Mouse (Mus musculus) embryo, embryonic 10.5 days (tissue): ENCODE measurements around the gene Coq10a.
"Not testable (repeated sequence)": the region's sequence is repeated elsewhere in the genome, so short reads cannot be mapped to it uniquely, and the experiment has no call there.

Source experiments
- DNase-seq: peaks from one replicate; pipeline ENCODE4 v3.0.0-alpha.2; 2015; ENCODE audit warnings: low spot score

Gene Coq10a

GRCm38 (mm10) chr10:128344568-128345275 lies 24.1 kb downstream of the Coq10a start:
- DNase-seq, result peak; percentile 42

- no peak for DNase-seq
Measured at GRCm38 (mm10) chr10:128343436-128343835, 25.4 kb downstream of the Coq10a start.

- DNase-seq, result peak; percentile 19
Measured at GRCm38 (mm10) chr10:128340257-128340656, 28.5 kb downstream of the Coq10a start.

- DNase-seq, result no peak
Measured at GRCm38 (mm10) chr10:128338948-128339347, 29.8 kb downstream of the Coq10a start.

DNA sequence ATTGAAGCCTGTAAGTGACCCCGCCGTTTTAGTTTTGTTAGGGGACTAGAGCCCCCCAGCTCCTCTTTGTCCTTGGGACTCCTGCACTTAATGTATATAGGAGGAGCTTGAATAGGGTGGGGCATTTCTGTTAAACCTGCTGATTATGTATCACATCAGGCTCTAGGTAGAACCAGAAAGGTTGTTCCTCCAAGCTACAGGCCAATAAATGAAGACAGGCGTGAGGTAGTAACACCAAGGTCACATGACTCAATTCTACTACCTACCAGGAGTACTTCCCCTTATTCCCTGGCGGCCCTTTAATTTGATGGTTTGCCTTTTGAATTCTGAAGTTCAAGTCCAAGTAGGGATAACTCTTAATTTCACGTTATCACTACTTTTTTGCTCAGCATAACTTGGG lies 30.4 kb downstream of the Coq10a start:
- DNase-seq, result no peak

DNA sequence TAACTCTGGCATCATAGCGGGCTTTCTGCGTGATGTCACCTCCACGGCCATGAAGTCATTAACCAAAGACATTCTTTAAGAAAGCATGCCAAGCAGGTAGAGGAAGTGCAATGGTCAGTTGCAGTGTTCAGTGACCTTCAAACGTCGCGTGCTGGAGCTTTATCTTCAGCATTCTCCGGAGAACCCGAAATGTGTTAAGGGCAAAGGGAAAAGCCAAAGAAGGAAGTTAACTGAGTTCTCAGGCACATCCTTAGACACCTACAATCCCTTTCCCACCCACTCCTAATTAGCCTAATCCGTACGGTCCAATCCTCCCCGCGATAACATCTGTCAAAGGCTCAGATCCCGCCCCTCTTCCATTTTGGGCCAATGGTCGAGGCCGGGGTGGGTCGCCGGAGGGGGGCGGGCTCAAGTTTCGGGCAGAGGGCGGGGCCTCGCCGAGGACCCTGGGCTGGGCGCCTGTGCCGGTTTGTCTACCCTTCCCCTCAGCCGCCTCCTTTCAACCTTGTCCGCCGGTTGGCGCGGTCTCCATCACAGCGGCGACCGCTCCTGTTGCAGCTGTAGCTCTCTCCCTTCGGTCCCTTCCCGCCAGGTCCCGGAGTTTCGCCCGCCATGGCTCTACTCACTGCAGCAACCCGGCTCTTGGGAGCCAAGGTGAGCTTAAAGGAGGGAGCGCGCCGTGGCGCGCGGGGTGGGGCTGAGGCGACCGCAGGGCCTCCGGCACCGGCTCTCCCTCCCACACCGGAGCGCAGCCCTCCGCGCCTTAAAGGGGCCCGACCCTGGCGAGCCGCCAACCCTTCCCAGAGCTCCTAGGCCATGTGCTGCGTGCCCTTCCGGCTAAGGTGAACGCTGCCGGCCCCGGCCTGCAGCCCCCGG lies 31.3 kb downstream of the Coq10a start, which contains the start of gene Cs:
Gene Cs, plus strand, starts transcription at position 429 of the 876 bp plus-strand sequence.
- peak; percentile 99 for DNase-seq

DNA sequence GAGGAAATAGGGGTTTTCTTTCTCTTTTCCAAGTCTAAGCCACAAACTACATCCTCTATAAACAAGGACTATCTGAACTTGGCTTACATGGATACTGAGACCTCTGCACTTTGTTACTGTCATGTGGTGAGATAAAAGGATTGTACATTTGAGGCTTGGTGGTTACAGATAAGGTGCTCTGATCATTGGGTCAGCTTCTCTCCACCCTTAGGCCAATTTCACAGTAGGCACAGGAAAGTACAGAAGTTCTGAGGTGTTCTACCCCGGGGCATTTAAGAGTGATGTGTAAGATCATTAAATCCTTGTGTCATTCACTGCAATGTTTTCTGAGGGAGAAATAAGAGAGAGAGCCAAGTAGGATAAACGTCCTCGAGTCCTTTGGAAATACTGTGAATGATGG lies 32.2 kb downstream of the Coq10a start:
- no peak for DNase-seq

GRCm38 (mm10) chr10:128336195-128336594 lies 32.6 kb downstream of the Coq10a start:
- DNase-seq, result no peak

GRCm38 (mm10) chr10:128335582-128335981 lies 33.2 kb downstream of the Coq10a start:
- peak; percentile 88 for DNase-seq

GRCm38 (mm10) chr10:128332358-128333249 lies 36.2 kb downstream of the Coq10a start:
- DNase-seq, result not testable (repeated sequence)

DNA sequence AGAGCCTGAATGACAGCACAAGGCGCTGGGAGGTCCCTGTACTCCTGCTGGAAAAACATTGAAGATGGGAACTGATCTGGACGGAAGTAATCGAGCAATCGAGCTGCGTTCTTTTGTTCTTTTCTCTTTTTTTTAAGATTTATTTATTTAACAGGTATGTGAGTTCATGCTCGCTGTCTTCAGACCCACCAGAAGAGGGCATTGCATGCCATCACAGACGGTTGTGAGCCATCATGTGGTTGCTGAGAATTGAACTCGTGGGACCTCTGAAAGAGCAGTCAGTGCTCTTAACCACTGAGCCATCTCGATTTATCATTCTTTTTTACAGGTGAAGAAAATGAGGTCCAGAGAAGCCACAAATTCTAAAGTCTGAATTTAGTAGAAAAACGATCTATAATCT lies 41.2 kb downstream of the Coq10a start:
- no peak for DNase-seq

GRCm38 (mm10) chr10:128326825-128327224 lies 42.0 kb downstream of the Coq10a start:
- no peak for DNase-seq

DNA sequence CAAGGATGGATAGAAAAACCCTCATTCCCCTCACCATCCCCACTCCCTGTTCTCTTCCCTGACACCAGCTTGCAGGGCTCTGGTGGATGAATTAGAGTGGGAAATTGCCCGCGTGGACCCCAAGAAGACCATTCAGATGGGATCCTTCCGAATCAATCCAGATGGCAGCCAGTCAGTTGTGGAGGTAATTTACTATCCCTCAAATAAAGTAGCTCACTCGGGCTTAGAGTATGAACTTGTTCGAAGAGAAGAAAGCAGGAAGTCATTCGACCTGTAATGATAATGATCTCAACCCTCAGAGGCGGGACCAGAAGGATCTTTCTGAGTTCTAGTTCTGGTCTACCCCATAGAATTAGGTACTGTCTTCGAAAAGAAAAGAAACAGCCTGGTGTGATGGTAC lies 45.3 kb downstream of the Coq10a start:
- no peak for DNase-seq

- peak; percentile 98 for DNase-seq
Measured at GRCm38 (mm10) chr10:128322141-128323108, 46.4 kb downstream of the Coq10a start, which contains the start of gene Cnpy2. Gene Cnpy2, plus strand, starts transcription at chr10:128322459.

DNA sequence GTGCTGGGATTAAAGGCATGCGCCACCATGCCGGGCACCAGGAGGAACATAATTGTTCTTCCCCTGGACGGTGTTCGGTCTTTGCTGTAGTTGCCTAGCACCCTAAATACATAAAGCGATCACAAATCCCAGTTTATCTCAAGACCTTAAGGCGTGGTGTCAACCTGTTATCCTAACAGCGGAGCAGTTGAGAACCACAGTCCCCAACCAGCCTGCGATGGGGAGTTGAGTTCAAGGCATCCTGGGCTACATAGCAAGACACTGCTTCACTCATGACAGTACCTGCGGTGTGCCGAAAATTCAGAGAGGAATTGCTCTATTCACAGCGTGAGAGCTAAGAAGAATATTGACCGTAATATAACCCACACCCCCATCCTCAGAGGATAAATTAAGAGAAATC lies 47.2 kb downstream of the Coq10a start:
- DNase-seq, result peak; percentile 37

GRCm38 (mm10) chr10:128315578-128315977 lies 53.2 kb downstream of the Coq10a start:
- no peak for DNase-seq
